Mouse (Mus musculus): Measurements from ENCODE around the gene Gtpbp10.

Gtpbp10 gene

DNA sequence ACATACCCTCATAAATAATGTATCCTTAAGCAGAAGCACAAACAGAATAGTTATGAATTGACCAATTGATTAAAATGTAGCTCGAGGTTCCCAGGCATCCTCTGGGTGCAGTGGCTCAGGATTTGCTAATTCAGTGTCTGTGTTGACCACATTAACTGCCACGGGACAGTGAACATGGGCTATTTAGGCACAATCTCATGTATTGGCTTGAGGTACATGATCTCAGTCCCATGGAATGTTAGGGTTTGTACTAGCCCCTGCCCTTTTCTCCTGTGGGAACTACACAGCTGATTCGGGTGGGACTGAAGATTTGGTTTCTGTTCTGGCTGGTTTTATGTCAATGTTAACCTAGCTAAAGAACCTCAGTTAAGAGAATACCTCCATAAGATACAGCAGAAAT, 62.9 kb downstream of the Gtpbp10 start:
- DNase-seq (ENCODE audit: low read depth, low spot score), result no peak

DNA sequence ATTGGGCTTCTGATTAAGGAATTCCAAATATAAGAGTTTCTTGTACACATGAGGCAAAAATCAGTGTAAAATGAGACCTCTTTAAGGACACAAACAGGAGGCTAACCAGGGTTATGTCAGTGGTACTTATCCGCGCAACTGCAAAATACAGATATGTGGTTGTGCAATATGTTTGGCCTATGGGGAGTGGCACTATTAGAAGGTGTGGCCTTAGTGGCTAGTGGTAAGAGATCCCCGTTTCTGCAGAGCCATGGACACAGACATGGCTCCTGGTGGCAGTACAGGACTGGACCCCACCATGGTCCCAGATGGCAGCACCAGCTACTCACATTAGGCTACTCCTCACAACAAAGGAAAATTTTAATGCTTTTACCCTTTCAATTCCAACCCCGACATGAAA, 64.3 kb downstream of the Gtpbp10 start:
- no peak for DNase-seq (ENCODE audit: low read depth, low spot score)

GRCm38 (mm10) chr5:5494269-5495005, 64.9 kb downstream of the Gtpbp10 start:
- DNase-seq (ENCODE audit: low read depth, low spot score), result peak; percentile 72

DNA sequence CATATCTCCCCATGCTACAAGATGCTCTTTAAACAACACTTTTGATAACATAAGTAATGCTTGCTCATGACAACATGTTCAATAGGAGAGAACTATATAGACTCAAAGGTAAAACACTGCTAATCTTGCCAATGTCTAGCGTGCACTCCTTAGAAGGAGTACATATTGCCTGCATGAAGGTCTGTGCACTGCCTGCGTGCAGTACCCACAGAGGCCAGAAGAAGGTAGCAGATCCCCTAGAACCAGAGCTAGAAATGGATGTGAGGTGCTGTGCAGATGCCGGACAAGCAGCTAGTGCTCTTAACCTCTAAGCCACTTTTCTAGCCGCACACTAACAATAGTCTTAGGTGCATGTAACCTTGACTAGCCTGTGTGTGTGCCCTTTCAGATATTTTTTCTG, 67.2 kb downstream of the Gtpbp10 start:
- no peak for DNase-seq (ENCODE audit: low read depth, low spot score)
